Mouse (Mus musculus): ENCODE results near the gene Bbs10.
A peak's percentile ranks its signal among the peaks of the same experiment; 100 is the strongest.

The Bbs10 gene

GRCm38 (mm10) chr10:111298140-111299098 lies at the start of gene Bbs10:
TSS of gene Bbs10 (plus strand) at chr10:111298679.
- DNase-seq (ENCODE audit: low spot score in 2 of 2), result peak; percentile 93 to 95

DNA sequence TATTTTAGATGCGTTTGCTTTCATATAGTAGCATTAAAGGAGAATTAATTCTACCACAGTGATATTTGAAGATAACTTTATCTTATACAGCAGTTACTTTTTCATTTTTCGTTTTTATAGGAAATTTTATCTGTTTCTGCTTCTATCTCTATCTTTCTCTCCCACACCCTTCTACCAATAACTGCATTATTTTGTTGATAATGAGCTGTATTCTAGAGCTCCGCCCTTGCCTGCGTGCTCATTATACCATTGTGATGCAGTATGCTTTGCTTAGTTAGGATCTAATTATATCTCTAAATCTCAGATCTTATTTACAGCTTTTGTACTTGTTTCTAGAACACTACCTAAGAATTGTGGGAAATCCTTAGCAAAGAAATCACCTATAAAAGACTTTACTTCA lies 48.3 kb upstream of the Bbs10 start:
- DNase-seq (ENCODE audit: low spot score in 2 of 2), result no peak

GRCm38 (mm10) chr10:111251666-111252065 lies 46.8 kb upstream of the Bbs10 start:
- DNase-seq (ENCODE audit: low spot score in 2 of 2), result no peak

GRCm38 (mm10) chr10:111255228-111255627 lies 43.3 kb upstream of the Bbs10 start:
- no peak for DNase-seq (ENCODE audit: low spot score in 2 of 2)

DNA sequence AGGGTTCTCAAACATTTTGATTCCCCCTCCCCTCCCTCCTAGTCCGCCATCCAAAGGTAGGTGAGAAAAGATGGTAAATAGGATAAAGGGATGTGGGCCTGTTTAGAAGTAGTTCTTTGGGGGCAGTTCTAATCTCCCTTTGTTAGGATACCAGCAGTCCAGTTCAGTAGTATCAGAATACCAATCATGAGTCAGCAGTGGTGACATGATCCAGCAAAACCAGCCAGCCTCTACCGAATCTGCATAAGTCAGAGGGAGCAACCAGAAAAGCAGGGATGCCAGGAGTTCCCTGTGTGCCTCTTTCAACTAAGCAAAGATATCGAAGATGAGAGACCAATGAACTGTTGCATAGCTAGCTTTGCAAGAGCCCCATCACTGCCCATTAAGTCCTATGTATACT lies 42.3 kb upstream of the Bbs10 start:
- DNase-seq (ENCODE audit: low spot score in 2 of 2), result no peak

- no peak for DNase-seq (ENCODE audit: low spot score in 2 of 2)
These were observed 41.1 kb upstream of the Bbs10 start for GRCm38 (mm10) chr10:111257358-111257757.

- DNase-seq (ENCODE audit: low spot score in 2 of 2), result no peak
These were observed 40.2 kb upstream of the Bbs10 start for GRCm38 (mm10) chr10:111258256-111258655.

DNA sequence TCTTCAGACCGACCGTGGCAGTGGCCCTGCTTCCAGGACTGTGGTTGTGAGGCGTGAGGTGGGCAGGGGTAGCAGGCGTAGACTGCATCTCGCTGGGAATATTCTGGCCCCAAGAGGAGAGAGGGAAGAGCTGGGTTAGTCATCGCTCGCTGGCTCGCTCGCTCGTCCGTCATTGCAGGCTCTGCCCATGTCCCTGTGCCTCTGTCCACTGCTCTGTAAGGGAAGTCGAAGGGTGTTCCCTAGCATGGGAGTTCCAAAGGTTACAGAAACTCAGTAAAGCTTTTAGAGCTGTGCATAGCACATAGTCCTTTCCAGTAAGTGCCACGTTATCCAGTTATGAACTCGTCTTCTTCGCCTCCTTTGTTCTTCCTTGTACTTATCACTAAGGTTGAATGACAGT lies 26.8 kb upstream of the Bbs10 start:
- DNase-seq (ENCODE audit: low spot score in 2 of 2), result no peak

DNA sequence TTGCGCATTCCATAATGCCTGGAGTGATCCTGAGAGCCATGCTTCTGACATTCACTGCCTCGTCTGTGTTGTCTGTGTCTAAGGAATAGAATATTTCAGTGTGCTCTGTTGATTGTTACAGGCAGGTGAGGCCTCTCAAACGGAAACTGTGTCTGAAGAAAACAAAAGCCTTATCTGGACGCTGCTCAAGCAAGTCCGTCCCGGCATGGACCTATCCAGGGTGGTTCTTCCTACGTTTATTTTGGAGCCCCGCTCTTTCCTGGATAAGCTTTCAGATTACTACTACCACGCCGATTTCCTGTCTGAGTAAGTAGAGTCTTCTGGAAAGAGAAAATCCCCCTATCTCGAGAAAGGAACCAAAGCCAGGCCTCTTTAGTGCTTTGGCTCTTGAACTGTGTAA lies 25.6 kb upstream of the Bbs10 start:
- no peak for DNase-seq (ENCODE audit: low spot score in 2 of 2)

DNA sequence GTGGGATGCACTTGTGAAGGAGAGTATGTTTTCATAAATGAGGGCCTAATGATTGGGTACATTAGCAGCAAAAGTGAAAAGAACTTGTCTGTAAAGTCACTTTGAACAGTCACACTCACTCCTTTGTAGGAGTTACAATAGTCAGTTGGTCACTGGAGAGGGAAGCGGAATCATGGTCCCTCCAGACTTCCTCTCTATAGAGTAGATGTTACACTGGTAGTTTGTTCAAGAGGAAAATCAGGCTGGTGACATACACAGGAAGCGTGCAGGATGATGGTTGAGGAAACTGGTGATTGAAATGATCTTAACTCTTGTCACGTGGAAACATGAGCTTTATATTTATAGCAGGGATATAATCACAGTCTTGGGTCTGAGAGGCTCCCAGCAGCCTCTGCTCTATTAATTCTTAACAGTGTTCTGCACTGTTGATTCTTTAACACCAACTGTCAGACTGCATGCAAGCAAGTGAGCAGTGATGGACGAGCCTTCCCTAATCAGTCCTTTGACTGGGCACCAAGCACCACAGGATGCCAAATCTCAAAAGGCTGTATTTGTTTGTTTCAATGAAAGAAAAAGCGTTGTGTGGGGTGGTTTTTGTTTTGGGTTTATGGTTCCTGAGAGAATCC lies 24.9 kb upstream of the Bbs10 start:
- DNase-seq (ENCODE audit: low spot score in 2 of 2), result no peak

- DNase-seq (ENCODE audit: low spot score in 2 of 2), result no peak
These were observed 22.7 kb upstream of the Bbs10 start for GRCm38 (mm10) chr10:111275822-111276221.

DNA sequence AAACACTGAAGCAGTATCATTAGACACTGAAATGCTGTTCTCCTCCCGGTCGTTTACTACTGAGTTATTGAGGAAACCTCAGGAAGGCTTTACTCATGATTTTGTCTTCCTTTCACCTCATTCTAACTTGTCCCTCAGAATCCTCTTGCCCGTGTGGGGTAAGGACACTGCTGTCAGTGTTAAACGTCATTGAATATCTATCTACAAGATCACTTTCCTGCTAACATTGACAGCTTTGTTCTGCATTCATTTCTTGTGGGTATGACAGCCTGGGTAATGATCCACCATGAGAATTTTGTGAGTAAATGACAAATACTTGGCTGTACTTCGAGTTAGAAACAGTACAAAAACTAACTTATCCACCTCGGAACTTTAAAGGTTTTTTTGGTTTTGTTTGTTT lies 848 bp upstream of the Bbs10 start:
- DNase-seq (ENCODE audit: low spot score in 2 of 2), result no peak

DNA sequence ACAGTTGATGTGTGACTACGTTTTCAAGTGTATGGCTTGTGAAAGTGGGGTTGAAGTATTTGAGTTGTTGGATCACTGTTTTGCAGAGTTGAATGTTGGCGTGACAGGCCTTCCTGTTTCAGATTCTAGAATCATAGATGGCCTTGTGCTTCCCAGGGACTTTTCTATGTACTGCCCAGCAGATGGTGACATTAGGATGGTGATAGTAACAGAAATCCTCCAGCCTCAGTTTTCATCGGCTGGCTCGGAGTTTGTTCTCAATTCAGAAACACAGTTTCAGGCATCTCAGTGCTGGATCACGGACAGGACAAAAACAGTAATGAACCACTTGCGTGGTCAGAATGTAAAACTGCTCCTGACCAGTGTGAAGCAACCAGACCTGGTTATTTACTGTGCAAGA lies 1.1 kb downstream of the Bbs10 start:
- DNase-seq (ENCODE audit: low spot score in 2 of 2), result no peak

DNA sequence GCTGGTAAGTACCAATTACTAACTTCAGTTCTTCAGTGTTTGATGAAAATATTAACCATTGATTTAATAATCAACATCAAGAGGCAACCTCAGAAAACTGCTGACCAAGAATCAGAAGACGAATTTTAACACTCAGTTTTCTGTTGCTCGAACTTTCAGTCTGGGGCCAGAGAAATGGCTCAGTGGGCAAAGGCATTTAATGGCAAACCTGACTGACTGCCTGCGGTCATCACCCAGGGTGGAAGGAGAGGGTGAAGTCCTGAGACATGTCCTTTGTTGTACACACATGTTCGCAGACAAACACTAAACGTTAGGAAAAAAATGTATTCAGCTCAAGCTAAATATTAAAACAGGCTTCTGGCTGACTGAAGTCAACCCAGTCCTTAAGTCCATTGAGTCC lies 2.6 kb downstream of the Bbs10 start:
- no peak for DNase-seq (ENCODE audit: low spot score in 2 of 2)

DNA sequence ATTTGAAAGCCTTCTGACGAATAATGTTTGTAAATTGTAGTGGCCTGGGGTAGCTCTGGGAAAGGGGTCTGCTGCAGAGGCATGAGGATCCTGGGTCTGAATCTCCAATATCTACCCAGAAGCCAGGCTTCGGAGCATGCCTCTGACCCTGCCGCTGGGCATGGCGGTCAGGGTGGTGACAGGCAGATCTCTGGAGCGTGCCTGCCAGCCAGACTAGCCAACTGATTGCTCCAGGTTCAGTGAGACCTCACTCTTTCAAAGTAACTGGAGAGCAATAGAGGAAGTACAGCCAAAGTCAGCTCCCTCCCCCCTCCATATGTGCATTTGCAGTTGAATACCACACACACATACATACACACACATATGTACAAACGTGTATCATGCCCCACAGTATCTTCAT lies 4.0 kb downstream of the Bbs10 start:
- DNase-seq (ENCODE audit: low spot score in 2 of 2), result no peak

DNA sequence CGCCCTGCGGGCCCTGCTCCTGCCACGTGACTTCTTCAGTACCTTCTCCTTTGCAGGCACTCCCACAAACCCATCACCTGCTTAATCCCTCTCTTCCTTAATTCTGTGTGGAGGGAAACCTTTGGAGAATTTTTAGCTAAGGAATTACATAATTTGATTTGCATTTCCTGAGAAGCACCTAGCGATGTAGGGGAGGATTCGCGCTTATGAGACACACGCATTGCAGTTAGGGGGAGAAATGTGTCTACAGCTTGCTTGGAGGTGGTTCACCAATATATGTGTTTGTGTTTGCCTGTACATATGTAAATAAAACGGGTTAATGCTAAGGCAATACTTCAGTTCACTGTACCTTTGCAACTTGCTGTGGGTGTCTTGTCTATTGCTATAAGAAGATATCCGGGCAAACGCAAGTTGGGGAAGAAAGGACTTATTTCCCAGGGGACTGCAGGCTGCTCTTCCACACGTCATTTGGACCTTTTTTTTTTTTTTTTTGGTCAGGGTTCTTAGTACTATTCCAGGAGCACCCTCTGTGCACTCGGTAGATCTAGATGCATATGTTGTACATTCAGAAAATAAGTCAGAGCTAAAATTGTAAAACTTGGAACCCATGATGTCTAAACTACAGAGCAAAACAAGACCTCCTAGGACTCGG lies 10.5 kb downstream of the Bbs10 start:
- DNase-seq (ENCODE audit: low spot score in 2 of 2), result no peak

GRCm38 (mm10) chr10:111313282-111313681 lies 14.8 kb downstream of the Bbs10 start:
- peak; percentile 13 to 26 for DNase-seq (ENCODE audit: low spot score in 2 of 2)

GRCm38 (mm10) chr10:111314636-111315395 lies 16.3 kb downstream of the Bbs10 start:
- DNase-seq (ENCODE audit: low spot score in 2 of 2), result peak; percentile 5 to 44

DNA sequence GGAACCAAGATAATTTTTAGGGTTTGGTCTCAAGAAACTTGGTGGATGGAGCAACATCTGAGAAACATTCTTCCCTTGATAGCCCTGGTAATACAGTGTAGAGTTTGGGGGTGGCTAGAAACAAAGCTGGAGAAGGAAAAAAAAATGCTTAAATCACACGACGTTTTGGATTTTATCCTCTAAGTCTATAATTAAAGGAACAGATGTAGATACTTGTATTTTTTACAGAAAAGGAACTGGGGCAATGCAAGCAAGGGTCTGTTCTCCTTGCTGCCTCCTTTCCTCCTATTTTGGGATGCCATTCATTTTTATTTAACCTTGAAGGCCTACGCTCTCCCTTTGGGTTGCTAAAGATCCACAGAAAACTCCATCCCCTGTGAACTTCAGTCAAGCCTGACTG lies 17.5 kb downstream of the Bbs10 start:
- peak; percentile 1 to 8 for DNase-seq (ENCODE audit: low spot score in 2 of 2)

GRCm38 (mm10) chr10:111318021-111318420 lies 19.5 kb downstream of the Bbs10 start:
- no peak for DNase-seq (ENCODE audit: low spot score in 2 of 2)

DNA sequence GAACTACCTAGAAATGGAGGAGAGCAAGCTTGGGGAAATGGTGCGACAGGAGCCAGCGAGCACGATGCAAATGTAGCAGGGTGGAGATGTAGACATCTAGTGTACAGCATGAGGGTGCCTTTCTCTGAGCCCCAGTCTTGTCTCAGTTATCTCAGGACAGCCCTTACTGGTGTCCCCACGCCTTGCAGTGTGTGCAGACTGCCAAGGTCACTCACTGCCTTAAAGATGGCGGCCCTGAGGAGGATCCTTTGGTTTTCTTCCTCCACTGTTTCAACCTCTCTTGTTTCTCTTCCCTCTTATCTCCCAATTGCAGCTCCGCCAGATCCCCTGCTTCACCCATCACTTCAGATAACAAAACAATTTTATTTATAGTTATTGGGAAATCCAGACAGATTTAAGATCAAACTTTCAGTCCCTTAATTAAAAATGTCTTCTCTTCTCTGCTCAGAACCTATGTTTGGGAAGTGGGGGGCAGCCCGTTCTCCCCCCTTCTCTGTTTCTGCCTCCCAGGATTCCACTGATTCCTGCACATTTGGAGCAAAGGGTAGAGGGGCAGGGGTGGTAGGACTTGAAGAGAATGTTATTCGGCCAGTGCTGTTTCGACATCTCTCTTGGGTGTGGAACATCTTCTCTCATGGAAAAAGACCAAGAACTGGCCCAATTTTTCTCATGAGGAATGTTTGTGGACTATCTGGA lies 20.5 kb downstream of the Bbs10 start:
- no peak for DNase-seq (ENCODE audit: low spot score in 2 of 2)

Measured in urinary bladder, postnatal 4 days (tissue).